Mouse (Mus musculus) right cerebral cortex, adult 2 months (tissue): ENCODE data around the gene Syt7.
A peak's percentile ranks its signal among the peaks of the same experiment; 100 is the strongest.

Source experiments
- DNase-seq, 2 experiments: peaks; one replicate each; pipeline ENCODE4 v3.0.0; 2021 to 2022; ENCODE audit warnings: low spot score in 2 of 2

Gene Syt7

GRCm38 (mm10) chr19:10389391-10390098 is 655 bp downstream of the Syt7 start:
- no peak for DNase-seq

GRCm38 (mm10) chr19:10390099-10390680 is 1.3 kb downstream of the Syt7 start:
- DNase-seq, result no peak

- no peak for DNase-seq
Observed at GRCm38 (mm10) chr19:10391028-10391427, 2.1 kb downstream of the Syt7 start.

- DNase-seq, result no peak
Observed at GRCm38 (mm10) chr19:10391995-10392394, 3.1 kb downstream of the Syt7 start.

GRCm38 (mm10) chr19:10393471-10393870 is 4.6 kb downstream of the Syt7 start:
- no peak for DNase-seq

GRCm38 (mm10) chr19:10393874-10394500 is 5.1 kb downstream of the Syt7 start:
- DNase-seq, result no peak

- no peak for DNase-seq
Observed at GRCm38 (mm10) chr19:10395174-10395573, 6.3 kb downstream of the Syt7 start.

GRCm38 (mm10) chr19:10396962-10397361 is 8.1 kb downstream of the Syt7 start:
- DNase-seq, result no peak

- peak; percentile 75 to 89 for DNase-seq
Observed at GRCm38 (mm10) chr19:10397479-10398153, 8.7 kb downstream of the Syt7 start.

GRCm38 (mm10) chr19:10398296-10398695 is 9.4 kb downstream of the Syt7 start:
- DNase-seq, result peak; percentile 88 to 93

- DNase-seq, result no peak
Observed at GRCm38 (mm10) chr19:10402771-10403494, 14.0 kb downstream of the Syt7 start.

GRCm38 (mm10) chr19:10403593-10404380 is 14.9 kb downstream of the Syt7 start:
- DNase-seq, result no peak

- DNase-seq, result no peak
Observed at GRCm38 (mm10) chr19:10404424-10404823, 15.5 kb downstream of the Syt7 start.

- no peak for DNase-seq
Observed at GRCm38 (mm10) chr19:10404911-10405310, 16.0 kb downstream of the Syt7 start.

- no peak for DNase-seq
Observed at GRCm38 (mm10) chr19:10413701-10414242, 24.9 kb downstream of the Syt7 start.

- no peak for DNase-seq
Observed at GRCm38 (mm10) chr19:10415508-10415907, 26.6 kb downstream of the Syt7 start.

GRCm38 (mm10) chr19:10416889-10417288 is 28.0 kb downstream of the Syt7 start:
- no peak for DNase-seq

- DNase-seq, result peak; percentile 69 to 78
Observed at GRCm38 (mm10) chr19:10417436-10417835, 28.5 kb downstream of the Syt7 start.

GRCm38 (mm10) chr19:10421986-10422976 is 33.4 kb downstream of the Syt7 start:
- no peak for DNase-seq
